Mouse (Mus musculus) heart, postnatal 14 days (tissue): ENCODE data around the gene Etl4. TPM values are rescaled to one million over a fixed set of nuclear protein-coding genes. Genes with fewer than 3 reads are reported as not detected.
A peak's percentile ranks its signal among the peaks of the same experiment; 100 is the strongest.
"Not testable (repeated sequence)": the region's sequence is repeated elsewhere in the genome, so short reads cannot be mapped to it uniquely, and the experiment has no call there.

ENCODE experiments used
- DNase-seq, 2 experiments: peaks; one replicate each; pipeline ENCODE4 v3.0.0; 2021 to 2022
- intact Hi-C: fragments of 180-260 bp; cut with DNase I; formaldehyde crosslinking; loops from one replicate; pipeline ENCODE4 v1.15.1; 2025
- total RNA-seq, 2 experiments: library from RNA; stranded (reverse); gene quantifications; 2 replicates each; pipeline ENCODE4 v1.2.3; 2021

The Etl4 gene
- total RNA-seq, 2 experiments from 2014 or later, result 44.5 to 47.0 TPM

- no peak for DNase-seq
- intact Hi-C loops, result loop anchor here (10.0 kb wide), 1 partner anchor 356 kb away; no protein-coding TSS in a partner anchor
These were observed 228.8 kb downstream of the Etl4 start for GRCm38 (mm10) chr2:20138426-20138825.

- intact Hi-C loops, result no loop called here
- no peak for DNase-seq
These were observed 235.8 kb downstream of the Etl4 start for GRCm38 (mm10) chr2:20145368-20145767.

- intact Hi-C loops, result loop anchor here (5.0 kb wide), 1 partner anchor 35 kb away; no protein-coding TSS in a partner anchor
- DNase-seq, result no peak
These were observed 257.5 kb downstream of the Etl4 start for GRCm38 (mm10) chr2:20167073-20167472.

- intact Hi-C loops, result loop anchor here (5.0 kb wide), 1 partner anchor 35 kb away; no protein-coding TSS in a partner anchor
- DNase-seq, result peak; percentile 44 to 74
These were observed 258.0 kb downstream of the Etl4 start for GRCm38 (mm10) chr2:20167566-20167965.

GRCm38 (mm10) chr2:20168156-20168555 is 258.6 kb downstream of the Etl4 start:
- intact Hi-C loops, result loop anchor here (5.0 kb wide), 1 partner anchor 34 kb away; no protein-coding TSS in a partner anchor
- DNase-seq, result no peak

GRCm38 (mm10) chr2:20176456-20177184 is 267.0 kb downstream of the Etl4 start:
- intact Hi-C loops, DNase-seq: not testable (repeated sequence)

GRCm38 (mm10) chr2:20177236-20177635 is 267.7 kb downstream of the Etl4 start:
- DNase-seq, intact Hi-C loops: not testable (repeated sequence)

GRCm38 (mm10) chr2:20180561-20180960 is 271.0 kb downstream of the Etl4 start:
- intact Hi-C loops, DNase-seq: not testable (repeated sequence)

GRCm38 (mm10) chr2:20187223-20187622 is 277.6 kb downstream of the Etl4 start:
- DNase-seq, intact Hi-C loops: not testable (repeated sequence)

GRCm38 (mm10) chr2:20203011-20203410 is 293.4 kb downstream of the Etl4 start:
- DNase-seq, result peak; percentile 2 to 38
- intact Hi-C loops, result loop anchor here (5.0 kb wide), 1 partner anchor 36 kb away; no protein-coding TSS in a partner anchor

- no peak for DNase-seq
These were observed 297.1 kb downstream of the Etl4 start for GRCm38 (mm10) chr2:20206647-20207046.

GRCm38 (mm10) chr2:20208683-20209194 is 299.2 kb downstream of the Etl4 start:
- intact Hi-C loops, result no loop called here
- DNase-seq, result peak; percentile 2 to 8

More at GRCm38 (mm10) chr2:20206647-20207046, 297.1 kb downstream of the Etl4 start:
- intact Hi-C loops, result no loop called here

- intact Hi-C loops, result no loop called here
These were observed 299.8 kb downstream of the Etl4 start for GRCm38 (mm10) chr2:20209359-20209758.

GRCm38 (mm10) chr2:20216275-20216674 is 306.7 kb downstream of the Etl4 start:
- intact Hi-C loops, result no loop called here
- no peak for DNase-seq

More at GRCm38 (mm10) chr2:20209359-20209758, 299.8 kb downstream of the Etl4 start:
- DNase-seq, result no peak

GRCm38 (mm10) chr2:20216686-20217437 is 307.3 kb downstream of the Etl4 start:
- intact Hi-C loops, result no loop called here
- DNase-seq, result no peak

GRCm38 (mm10) chr2:20231371-20231770 is 321.8 kb downstream of the Etl4 start:
- intact Hi-C loops, result no loop called here
- DNase-seq, result no peak

GRCm38 (mm10) chr2:20248043-20248664 is 338.6 kb downstream of the Etl4 start:
- DNase-seq, result no peak
- intact Hi-C loops, result no loop called here

- peak; percentile 20 to 48 for DNase-seq
- intact Hi-C loops, result no loop called here
These were observed 339.8 kb downstream of the Etl4 start for GRCm38 (mm10) chr2:20249403-20249802.

GRCm38 (mm10) chr2:20276124-20276523 is 366.5 kb downstream of the Etl4 start:
- intact Hi-C loops, result loop anchor here (2.0 to 5.0 kb wide), 4 partner anchors 219 to 501 kb away; no protein-coding TSS in a partner anchor
- DNase-seq, result peak; percentile 51 to 73

GRCm38 (mm10) chr2:20281903-20282302 is 372.3 kb downstream of the Etl4 start:
- DNase-seq, result no peak
- intact Hi-C loops, result no loop called here
